Mouse (Mus musculus) kidney, embryonic 16.5 days (tissue): ENCODE measurements at regions not wholly inside any gene's neighbourhood (a gene's known extent, or its start where the extent isn't known, plus 50 kb on each side); places are given as distances from the start of the nearest gene placed in this dataset.

Experiments used
- ATAC-seq: fragments of 200-750 bp; cut with Nextera tagmentation; 2 replicates; pipeline ENCODE4 v1.8.0; 2017; ENCODE audit warnings: moderate TSS enrichment; ENCODE audit not compliant: low FRiP score, low TSS enrichment
- H3K27ac ChIP-seq: fragments of 300-500 bp; sonication (generic); 2 replicates; pipeline ENCODE4 v1.5.1; 2014; ENCODE audit warnings: low read length
- H3K27me3 ChIP-seq: fragments of 300-500 bp; sonication (generic); 2 replicates; pipeline ENCODE4 v1.6.1; 2014; ENCODE audit warnings: low read length, control low read depth, mixed read lengths; ENCODE audit not compliant: insufficient read depth
- H3K36me3 ChIP-seq: fragments of 300-500 bp; sonication (generic); 2 replicates; pipeline ENCODE4 v1.6.1; 2014; ENCODE audit warnings: low read length, control low read depth, mixed read lengths; ENCODE audit not compliant: insufficient read depth
- H3K4me1 ChIP-seq: fragments of 300-500 bp; sonication (generic); 2 replicates; pipeline ENCODE4 v1.6.1; 2014; ENCODE audit warnings: low read length, control low read depth, mixed read lengths; ENCODE audit not compliant: insufficient read depth
- H3K4me2 ChIP-seq: fragments of 300-500 bp; sonication (generic); replicated peaks from 2 replicates; pipeline ENCODE4 v1.6.1; 2014; ENCODE audit warnings: low read depth, low read length
- H3K4me3 ChIP-seq: fragments of 300-500 bp; sonication (generic); 2 replicates; pipeline ENCODE4 v1.5.1; 2014; ENCODE audit warnings: mild to moderate bottlenecking, low read length
- H3K9ac ChIP-seq: fragments of 300-500 bp; sonication (generic); replicated peaks from 2 replicates; pipeline ENCODE4 v1.6.1; 2014; ENCODE audit warnings: low read length
- H3K9me3 ChIP-seq: fragments of 300-500 bp; sonication (generic); 2 replicates; pipeline ENCODE4 v1.6.1; 2016; ENCODE audit warnings: low read length, control low read depth
- WGBS: fragments of 180-500 bp; shearing (Covaris S2); extraction: QIAGEN DNeasy Blood & Tissue Kit; methylation state at CpG from one replicate; pipeline ENCODE4 v1.1.7; 2014; 5-methylcytosine and 5-hydroxymethylcytosine counted together

GRCm38 (mm10) chr6:31632485-31632884, 68.7 kb upstream of the Podxl start:
- Histone ChIP-seq H3K4me2 (no peak overlapping the region), H3K36me3 (no peaks in the 10 kb centered on the region), H3K9ac (no peak overlapping the region), H3K27me3 (no peaks in the 10 kb centered on the region), H3K4me3 (no peak overlapping the region), H3K9me3 (no peaks in the 10 kb centered on the region), H3K4me1 (peaks cover 10% of the 10 kb centered on the region), H3K27ac (no peak overlapping the region)
- 73% methylated on average over 10 of the region's 10 CpGs for WGBS
- ATAC-seq: no peak

DNA sequence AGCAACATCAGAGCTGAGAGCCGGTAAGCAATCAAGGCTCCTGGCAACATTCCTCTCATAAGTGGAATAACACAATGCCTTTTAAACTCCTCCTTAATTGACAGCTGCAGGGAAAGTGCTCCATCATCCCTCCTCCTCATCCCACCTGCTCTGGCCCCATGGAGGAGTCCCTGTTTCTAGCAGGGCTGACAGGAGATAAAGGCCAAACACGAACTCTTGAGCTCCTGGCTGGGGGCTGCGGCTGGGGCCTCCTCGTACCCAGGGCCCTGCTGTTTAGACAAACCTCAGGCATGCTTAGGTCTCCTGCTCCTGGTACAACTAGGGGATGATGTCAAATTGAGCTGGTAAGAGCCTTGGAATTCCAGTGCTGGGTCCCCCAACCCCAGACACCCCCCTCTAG, 66.2 kb upstream of the Podxl start:
- H3K4me3 ChIP-seq: no peak overlapping the region
- no peak; the same call in 1 of the 2 replicates for ATAC-seq
- H3K4me2 ChIP-seq: no peak overlapping the region
- no peaks in the 10 kb centered on the region for H3K36me3 ChIP-seq
- no peaks in the 10 kb centered on the region for H3K9me3 ChIP-seq
- H3K9ac ChIP-seq: no peak overlapping the region
- H3K4me1 ChIP-seq: no peaks in the 10 kb centered on the region
- whole genome bisulfite sequencing: 56% methylated on average over 4 of the region's 4 CpGs
- no peak overlapping the region for H3K27ac ChIP-seq
- H3K27me3 ChIP-seq: no peaks in the 10 kb centered on the region

DNA sequence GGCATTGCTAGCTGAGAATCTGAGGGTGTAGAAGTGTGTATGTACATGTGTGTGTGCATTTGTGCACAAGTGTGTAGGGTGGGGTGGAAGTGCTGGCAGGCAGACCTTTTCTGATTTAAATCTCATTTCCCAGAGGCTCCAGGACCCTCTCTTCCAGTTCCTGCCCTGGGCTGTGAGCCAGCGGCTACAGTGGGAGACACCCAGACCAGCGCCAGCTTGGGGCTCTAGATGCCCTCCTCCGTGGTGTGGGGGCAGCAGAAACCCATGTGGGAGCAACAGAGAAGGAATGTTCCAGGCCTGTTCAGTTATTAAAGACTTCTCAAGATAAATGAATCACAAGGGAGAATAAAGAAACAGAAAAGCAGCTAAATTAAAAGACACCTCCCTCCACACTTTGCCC, 64.1 kb upstream of the Podxl start:
- 75% methylated on average over 3 of the region's 3 CpGs for WGBS
- H3K4me1 ChIP-seq: no peaks in the 10 kb centered on the region
- no peak overlapping the region; the same call in 1 of the 2 replicates for H3K27ac ChIP-seq

GRCm38 (mm10) chr6:31625055-31625454, 61.3 kb upstream of the Podxl start:
- ATAC-seq: no peak
- H3K27ac ChIP-seq: no peak overlapping the region
- 76% methylated on average over 2 of the region's 2 CpGs for WGBS

More for the DNA sequence above, 64.1 kb upstream of the Podxl start:
- Histone ChIP-seq H3K4me3 (no peak overlapping the region), H3K9ac (no peak overlapping the region), H3K9me3 (no peaks in the 10 kb centered on the region), H3K27me3 (no peaks in the 10 kb centered on the region), H3K4me2 (no peak overlapping the region), H3K36me3 (no peaks in the 10 kb centered on the region)
- ATAC-seq: no peak

GRCm38 (mm10) chr6:31624374-31624773, 60.6 kb upstream of the Podxl start:
- H3K4me1 ChIP-seq: no peaks in the 10 kb centered on the region
- no peak overlapping the region for H3K4me2 ChIP-seq
- WGBS: 79% methylated on average over 10 of the region's 10 CpGs
- no peaks in the 10 kb centered on the region for H3K36me3 ChIP-seq
- H3K27me3 ChIP-seq: no peaks in the 10 kb centered on the region
- H3K9ac ChIP-seq: no peak overlapping the region
- ATAC-seq: no peak
- no peaks in the 10 kb centered on the region for H3K9me3 ChIP-seq
- no peak overlapping the region for H3K27ac ChIP-seq
- H3K4me3 ChIP-seq: no peak overlapping the region

More at GRCm38 (mm10) chr6:31625055-31625454, 61.3 kb upstream of the Podxl start:
- Histone ChIP-seq H3K4me1 (no peaks in the 10 kb centered on the region), H3K9me3 (no peaks in the 10 kb centered on the region), H3K9ac (no peak overlapping the region), H3K4me2 (no peak overlapping the region), H3K4me3 (no peak overlapping the region), H3K36me3 (no peaks in the 10 kb centered on the region), H3K27me3 (no peaks in the 10 kb centered on the region)

DNA sequence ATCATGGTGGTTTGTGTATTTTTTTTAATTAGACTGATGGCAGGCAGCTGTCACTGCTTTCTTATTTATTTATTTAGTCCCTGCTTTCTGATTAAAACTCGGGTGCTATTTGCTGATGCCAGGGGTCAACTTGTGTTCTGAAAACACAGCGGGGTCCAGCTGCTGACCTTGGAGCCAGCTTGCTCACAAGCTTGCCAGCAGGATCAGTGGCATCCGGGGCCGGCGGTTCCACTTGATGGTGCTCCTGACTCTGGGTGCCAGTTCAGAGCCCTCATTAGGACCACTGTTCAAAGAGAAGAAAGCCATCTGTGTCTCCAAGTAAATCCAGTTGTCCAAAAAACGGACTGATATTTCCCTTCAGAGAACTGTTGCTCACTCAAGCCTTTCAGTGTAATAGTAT, 57.2 kb upstream of the Podxl start:
- H3K9ac ChIP-seq: no peak overlapping the region
- 0 out of 2 replicates have a peak, but pooled peaks cover 5% of the 10 kb centered on the region for H3K4me1 ChIP-seq
- H3K27ac ChIP-seq: no peak overlapping the region
- WGBS: 41% methylated on average over 6 of the region's 6 CpGs
- H3K4me3 ChIP-seq: no peak overlapping the region
- no peaks in the 10 kb centered on the region for H3K27me3 ChIP-seq
- no peak overlapping the region for H3K4me2 ChIP-seq
- ATAC-seq: 0 out of 2 replicates have a peak, but pooled peaks have one; percentile 54
- H3K9me3 ChIP-seq: no peaks in the 10 kb centered on the region
- H3K36me3 ChIP-seq: no peaks in the 10 kb centered on the region

DNA sequence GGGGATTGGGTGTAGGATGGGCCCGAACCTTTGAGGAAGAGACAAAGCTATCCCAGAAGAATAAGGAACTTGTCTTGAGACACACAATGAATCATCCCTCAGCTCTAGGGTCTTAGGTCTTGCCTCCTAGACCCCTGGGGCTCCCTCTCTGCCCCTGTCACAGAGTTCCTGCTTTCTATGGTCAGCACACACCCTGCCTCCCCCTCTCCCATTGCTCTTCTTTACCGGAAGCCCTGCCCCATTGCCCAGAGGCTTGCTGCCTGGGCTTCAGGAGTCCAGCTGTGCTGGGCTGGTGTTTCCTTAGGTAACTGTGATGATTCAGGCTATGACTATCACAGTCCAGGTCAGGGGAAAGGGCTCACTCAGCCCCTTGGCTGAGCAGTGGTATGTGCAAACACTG, 55.1 kb upstream of the Podxl start:
- H3K36me3 ChIP-seq: no peaks in the 10 kb centered on the region
- H3K27ac ChIP-seq: no peak overlapping the region
- no peak overlapping the region for H3K4me3 ChIP-seq
- ATAC-seq: no peak
- no peak overlapping the region for H3K4me2 ChIP-seq
- peaks cover 8% of the 10 kb centered on the region for H3K4me1 ChIP-seq
- H3K27me3 ChIP-seq: no peaks in the 10 kb centered on the region
- no peaks in the 10 kb centered on the region for H3K9me3 ChIP-seq
- 88% methylated on average over 2 of the region's 2 CpGs for WGBS
- H3K9ac ChIP-seq: no peak overlapping the region

DNA sequence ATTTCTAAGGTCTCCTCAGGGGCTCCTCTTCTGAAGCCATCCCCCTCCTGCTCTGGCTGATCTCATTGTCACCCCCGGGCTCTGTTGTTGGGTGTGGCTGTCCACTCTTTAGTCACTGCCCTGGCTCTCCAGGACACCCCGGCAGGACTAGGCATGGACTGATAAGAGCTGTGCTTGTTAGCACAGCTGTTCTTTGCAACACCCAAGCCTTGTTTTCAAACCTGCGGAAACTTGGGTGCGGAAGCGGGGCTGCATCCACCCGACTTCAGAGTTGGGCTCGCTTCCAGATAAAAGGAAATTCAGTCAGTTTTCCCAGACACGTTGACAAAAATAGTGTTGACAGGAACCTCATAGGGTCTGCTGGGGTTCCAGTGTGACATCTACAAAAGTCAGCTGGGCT, 53.6 kb upstream of the Podxl start:
- Histone ChIP-seq H3K36me3 (no peaks in the 10 kb centered on the region), H3K27ac (no peak overlapping the region), H3K9ac (no peak overlapping the region), H3K4me3 (no peak overlapping the region), H3K4me2 (no peak overlapping the region), H3K27me3 (no peaks in the 10 kb centered on the region), H3K4me1 (peaks cover 13% of the 10 kb centered on the region), H3K9me3 (no peaks in the 10 kb centered on the region)
- ATAC-seq: no peak
- WGBS: 65% methylated on average over 8 of the region's 8 CpGs

- peaks cover 13% of the 10 kb centered on the region for H3K4me1 ChIP-seq
- 83% methylated on average over 4 of the region's 4 CpGs for WGBS
- H3K9me3 ChIP-seq: no peaks in the 10 kb centered on the region
- H3K27me3 ChIP-seq: no peaks in the 10 kb centered on the region
- ATAC-seq: no peak
- H3K9ac ChIP-seq: no peak overlapping the region
- no peak overlapping the region for H3K4me2 ChIP-seq
- no peaks in the 10 kb centered on the region for H3K36me3 ChIP-seq
- no peak overlapping the region for H3K27ac ChIP-seq
- H3K4me3 ChIP-seq: no peak overlapping the region
These were observed 51.7 kb upstream of the Podxl start for GRCm38 (mm10) chr6:31615426-31615970.

- Histone ChIP-seq H3K4me2 (no peak overlapping the region), H3K9ac (no peak overlapping the region), H3K27ac (no peak overlapping the region), H3K9me3 (no peaks in the 10 kb centered on the region), H3K4me1 (peaks cover 13% of the 10 kb centered on the region), H3K36me3 (no peaks in the 10 kb centered on the region), H3K27me3 (no peaks in the 10 kb centered on the region), H3K4me3 (no peak overlapping the region)
- WGBS: 92% methylated on average over 4 of the region's 4 CpGs
- no peak for ATAC-seq
These were observed 50.8 kb upstream of the Podxl start for GRCm38 (mm10) chr6:31614563-31614962.
